Mouse (Mus musculus) heart, adult 2 months (tissue): ENCODE results near the gene Gm6525. TPM values are rescaled to one million over a fixed set of nuclear protein-coding genes. Genes with fewer than 3 reads are reported as not detected.
A peak's percentile ranks its signal among the peaks of the same experiment; 100 is the strongest.

Experiments
- DNase-seq, 2 experiments: peaks; one replicate each; pipeline ENCODE4 v3.0.0; 2021
- H3K27ac ChIP-seq: fragments of 200-600 bp; 2 replicates; pipeline ENCODE4 v1.8.1; 2022
- H3K27me3 ChIP-seq: fragments of 200-500 bp; 2 replicates; pipeline ENCODE4 v1.6.1; 2012; ENCODE audit warnings: mild to moderate bottlenecking, low read length, inconsistent platforms, mixed read lengths; ENCODE audit not compliant: control insufficient read depth, insufficient read depth
- H3K36me3 ChIP-seq: fragments of 200-500 bp; 2 replicates; pipeline ENCODE4 v1.6.1; 2012; ENCODE audit warnings: low read length, inconsistent platforms; ENCODE audit not compliant: control insufficient read depth, insufficient read depth
- H3K4me1 ChIP-seq: fragments of 200-500 bp; 2 replicates; pipeline ENCODE4 v1.6.1; 2011; ENCODE audit warnings: low read length; ENCODE audit not compliant: control insufficient read depth, insufficient read depth
- H3K4me3 ChIP-seq: fragments of 200-600 bp; 2 replicates; pipeline ENCODE4 v1.8.1; 2022
- H3K79me2 ChIP-seq: fragments of 200-500 bp; replicated peaks from 2 replicates; pipeline ENCODE4 v1.6.1; 2012; ENCODE audit warnings: mild to moderate bottlenecking, inconsistent platforms, low read length, moderate library complexity, mixed read lengths; ENCODE audit not compliant: control insufficient read depth, insufficient read depth
- H3K9ac ChIP-seq: fragments of 200-500 bp; 2 replicates; pipeline ENCODE4 v1.6.1; 2012; ENCODE audit warnings: low read depth, mild to moderate bottlenecking, control low read depth, inconsistent platforms, low read length, mixed read lengths
- CTCF ChIP-seq: fragments of 200-600 bp; IDR thresholded peaks from 2 replicates; pipeline ENCODE4 v1.8.1; 2022; ENCODE audit warnings: antibody characterized with exemption, mild to moderate bottlenecking, moderate library complexity
- EP300 ChIP-seq: fragments of 200-500 bp; IDR thresholded peaks from 2 replicates; pipeline ENCODE4 v1.6.1; 2011; ENCODE audit warnings: low read depth, low read length, control low read depth; ENCODE audit not compliant: insufficient read depth
- POLR2A ChIP-seq: fragments of 200-500 bp; IDR thresholded peaks from 2 replicates; pipeline ENCODE4 v1.6.1; 2011; ENCODE audit warnings: mild to moderate bottlenecking, low read depth, low read length, control low read depth; ENCODE audit not compliant: insufficient read depth
- WGBS: fragments of 180-500 bp; shearing (Covaris S2); methylation state at CpG from one replicate; pipeline ENCODE4 v1.1.7; 2018; 5-methylcytosine and 5-hydroxymethylcytosine counted together
- intact Hi-C: fragments of 180-260 bp; cut with DNase I; formaldehyde crosslinking; loops from one replicate; pipeline ENCODE4 v1.15.1; 2025
- polyA plus RNA-seq: library from polyadenylated mRNA; depleted of rRNA; stranded (reverse); fragments of >200 nt; gene quantifications from 2 replicates; pipeline ENCODE4 v1.2.3, GENCODE M21; 2012
- total RNA-seq, 2 experiments: library from RNA; stranded (reverse); gene quantifications; 2 replicates each; pipeline ENCODE4 v1.2.3; 2021

The Gm6525 gene
- total and polyA plus RNA-seq, 3 experiments = not detected

- H3K36me3 ChIP-seq = 0 out of 2 replicates have a peak, but pooled peaks cover 2% of the 10 kb centered on the region
- 73% methylated on average over 5 of the region's 5 CpGs for WGBS
- H3K27ac ChIP-seq = no peak overlapping the region
- no peak overlapping the region for H3K9ac ChIP-seq
- H3K4me3 ChIP-seq = no peak overlapping the region
- no peaks in the 10 kb centered on the region for H3K79me2 ChIP-seq
- intact Hi-C loops = no loop called here
- no peaks in the 10 kb centered on the region for H3K27me3 ChIP-seq
- TF ChIP-seq EP300 (no peak), POLR2A (no peak), CTCF (no peak)
- DNase-seq = no peak
- H3K4me1 ChIP-seq = peaks cover 2% of the 10 kb centered on the region
Observed at GRCm38 (mm10) chr3:84130776-84131175, 43.1 kb upstream of the Gm6525 start.

GRCm38 (mm10) chr3:84131369-84131768 lies 42.5 kb upstream of the Gm6525 start:
- 91% methylated on average over 3 of the region's 3 CpGs for WGBS
- no peak overlapping the region for H3K4me3 ChIP-seq

GRCm38 (mm10) chr3:84135387-84135786 lies 38.5 kb upstream of the Gm6525 start:
- Histone ChIP-seq H3K4me3 (no peak overlapping the region), H3K79me2 (no peaks in the 10 kb centered on the region), H3K27me3 (no peaks in the 10 kb centered on the region), H3K4me1 (no peaks in the 10 kb centered on the region), H3K9ac (no peak overlapping the region), H3K27ac (no peak overlapping the region), H3K36me3 (no peaks in the 10 kb centered on the region)
- intact Hi-C loops = no loop called here
- 32% methylated on average over 9 of the region's 9 CpGs for WGBS
- peak in 1 of 2 experiments; percentile 21 for DNase-seq
- TF ChIP-seq POLR2A (peak; percentile 38; the same call in 1 of the 2 replicates), EP300 (no peak)

More at GRCm38 (mm10) chr3:84131369-84131768, 42.5 kb upstream of the Gm6525 start:
- 0 out of 2 replicates have a peak, but pooled peaks cover 2% of the 10 kb centered on the region for H3K36me3 ChIP-seq
- no peak overlapping the region for H3K9ac ChIP-seq
- H3K4me1 ChIP-seq = peaks cover 2% of the 10 kb centered on the region
- no peaks in the 10 kb centered on the region for H3K79me2 ChIP-seq
- intact Hi-C loops = no loop called here
- no peak overlapping the region for H3K27ac ChIP-seq
- TF ChIP-seq CTCF (no peak), POLR2A (no peak), EP300 (no peak)
- DNase-seq = no peak
- no peaks in the 10 kb centered on the region for H3K27me3 ChIP-seq

GRCm38 (mm10) chr3:84135933-84136332 lies 38.0 kb upstream of the Gm6525 start:
- Histone ChIP-seq H3K9ac (no peak overlapping the region), H3K27me3 (no peaks in the 10 kb centered on the region), H3K4me1 (no peaks in the 10 kb centered on the region), H3K4me3 (no peak overlapping the region), H3K36me3 (no peaks in the 10 kb centered on the region), H3K27ac (no peak overlapping the region), H3K79me2 (no peaks in the 10 kb centered on the region)
- TF ChIP-seq CTCF = no peak
- TF ChIP-seq POLR2A = no peak
- no peak for TF ChIP-seq EP300
- WGBS = 52% methylated on average over 6 of the region's 6 CpGs
- intact Hi-C loops = no loop called here
- DNase-seq = no peak

- Histone ChIP-seq H3K36me3 (no peaks in the 10 kb centered on the region), H3K4me1 (no peaks in the 10 kb centered on the region), H3K9ac (no peak overlapping the region), H3K4me3 (no peak overlapping the region), H3K27me3 (no peaks in the 10 kb centered on the region), H3K27ac (no peak overlapping the region), H3K79me2 (no peaks in the 10 kb centered on the region)
- TF ChIP-seq CTCF (no peak), EP300 (no peak), POLR2A (no peak)
- DNase-seq = no peak
- intact Hi-C loops = no loop called here
- WGBS = 84% methylated on average over 7 of the region's 7 CpGs
Observed at GRCm38 (mm10) chr3:84136509-84136908, 37.4 kb upstream of the Gm6525 start.

GRCm38 (mm10) chr3:84140947-84141346 lies 33.0 kb upstream of the Gm6525 start:
- no peak for DNase-seq
- Histone ChIP-seq H3K4me1 (no peaks in the 10 kb centered on the region), H3K4me3 (no peak overlapping the region), H3K27me3 (no peaks in the 10 kb centered on the region), H3K27ac (no peak overlapping the region), H3K36me3 (no peaks in the 10 kb centered on the region), H3K9ac (no peak overlapping the region), H3K79me2 (no peaks in the 10 kb centered on the region)
- intact Hi-C loops = no loop called here
- WGBS = 80% methylated on average over 7 of the region's 7 CpGs
- TF ChIP-seq POLR2A (no peak), EP300 (no peak), CTCF (no peak)
